Mouse (Mus musculus) retina, postnatal 1 day (tissue): Measurements from ENCODE around the gene Thbs2.
"Not testable (repeated sequence)": the region's sequence is repeated elsewhere in the genome, so short reads cannot be mapped to it uniquely, and the experiment has no call there.

Experiments used
- DNase-seq: peaks from one replicate; pipeline ENCODE4 v3.0.0-alpha.2; 2012

Gene Thbs2

DNA sequence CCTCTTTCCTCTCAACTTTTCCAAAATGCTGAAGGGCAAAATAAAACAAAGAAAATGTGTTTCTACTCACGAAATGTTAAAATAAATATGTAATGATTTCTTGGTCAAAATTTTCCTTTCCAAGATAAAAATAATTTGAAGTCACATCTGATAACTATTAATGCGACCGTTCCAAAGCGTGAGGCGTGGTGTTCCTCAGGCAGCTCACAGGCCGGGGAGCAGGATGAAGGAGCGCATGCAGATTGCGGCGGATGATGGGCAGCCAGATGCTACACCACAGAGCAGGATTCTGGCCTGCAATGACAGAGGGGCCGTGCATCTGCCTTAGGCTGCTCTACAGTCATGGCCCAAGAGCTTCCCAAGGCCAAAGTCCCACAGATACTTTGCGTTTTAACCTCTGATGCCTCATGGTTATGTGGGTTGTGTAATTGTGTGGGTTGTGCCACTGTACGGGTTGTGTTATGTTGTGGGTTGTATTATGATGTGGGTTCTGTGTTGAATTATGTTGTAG lies 66.2 kb downstream of the Thbs2 start:
- DNase-seq = no peak

GRCm38 (mm10) chr17:14624433-14624832 lies 69.6 kb downstream of the Thbs2 start:
- DNase-seq = no peak

DNA sequence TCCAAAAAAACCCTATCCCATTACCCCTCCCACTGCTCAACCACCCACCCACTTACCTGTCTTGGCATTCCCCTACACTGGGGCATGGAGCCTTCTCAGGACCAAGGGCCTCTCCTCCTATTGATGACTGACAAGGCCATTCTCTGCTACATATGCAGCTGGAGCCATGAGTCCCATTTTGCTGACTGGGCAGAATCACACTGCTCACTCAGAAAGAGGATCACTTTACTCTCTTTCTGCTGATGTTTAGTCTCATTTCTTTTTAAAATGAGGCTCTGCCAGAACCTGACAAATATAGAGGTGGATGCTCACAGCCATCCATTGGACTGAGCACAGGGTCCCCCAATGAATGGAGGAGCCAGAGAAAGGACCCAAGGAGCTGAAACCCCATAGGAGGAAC lies 73.0 kb downstream of the Thbs2 start:
- DNase-seq = not testable (repeated sequence)

GRCm38 (mm10) chr17:14620037-14620436 lies 74.0 kb downstream of the Thbs2 start:
- DNase-seq = no peak

DNA sequence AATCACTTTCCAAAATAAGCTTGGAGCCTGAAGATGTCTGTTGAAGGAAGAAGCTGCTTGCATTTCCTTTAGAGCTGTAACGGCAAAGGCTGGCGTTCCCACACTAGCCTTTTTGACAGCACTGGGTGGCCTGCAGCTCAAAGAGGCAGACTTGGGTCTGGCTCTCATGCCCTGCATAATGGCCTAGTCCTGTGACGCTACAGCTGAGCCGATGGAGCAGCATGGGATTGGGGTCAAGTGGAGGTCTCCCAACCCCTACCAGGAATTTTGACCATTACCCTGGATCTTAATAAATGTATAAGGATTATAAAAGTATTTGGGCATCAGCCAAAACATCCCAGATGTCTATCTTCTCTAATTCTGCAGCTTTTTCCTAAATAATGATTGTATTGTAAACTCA lies 75.0 kb downstream of the Thbs2 start:
- no peak for DNase-seq
